Mouse (Mus musculus) cerebellum, adult 11 months (tissue): ENCODE measurements around the gene Ntrk2.

ENCODE experiments used
- DNase-seq: peaks from one replicate; pipeline ENCODE4 v3.0.0; 2022

Gene Ntrk2

GRCm38 (mm10) chr13:58806397-58806892 lies at the start of gene Ntrk2:
Gene Ntrk2 (plus strand): TSS chr13:58806569.
- DNase-seq, result peak; percentile 92

- no peak for DNase-seq
Observed at GRCm38 (mm10) chr13:58761003-58761630, 45.3 kb upstream of the Ntrk2 start.

- DNase-seq, result no peak
Observed at GRCm38 (mm10) chr13:58768258-58768657, 38.1 kb upstream of the Ntrk2 start.

- no peak for DNase-seq
Observed at GRCm38 (mm10) chr13:58769438-58769837, 36.9 kb upstream of the Ntrk2 start.

- DNase-seq, result no peak
Observed at GRCm38 (mm10) chr13:58779261-58779660, 27.1 kb upstream of the Ntrk2 start.

GRCm38 (mm10) chr13:58786476-58786875 lies 19.9 kb upstream of the Ntrk2 start:
- DNase-seq, result peak; percentile 59

GRCm38 (mm10) chr13:58790741-58791140 lies 15.6 kb upstream of the Ntrk2 start:
- no peak for DNase-seq

GRCm38 (mm10) chr13:58797386-58797785 lies 9.0 kb upstream of the Ntrk2 start:
- DNase-seq, result no peak

GRCm38 (mm10) chr13:58801291-58801690 lies 5.1 kb upstream of the Ntrk2 start:
- no peak for DNase-seq

GRCm38 (mm10) chr13:58803882-58804281 lies 2.5 kb upstream of the Ntrk2 start:
- DNase-seq, result no peak

- DNase-seq, result no peak
Observed at GRCm38 (mm10) chr13:58805833-58806232, 536 bp upstream of the Ntrk2 start.

GRCm38 (mm10) chr13:58806896-58807628 lies 693 bp downstream of the Ntrk2 start:
- no peak for DNase-seq

GRCm38 (mm10) chr13:58807629-58808363 lies 1.4 kb downstream of the Ntrk2 start:
- DNase-seq, result peak; percentile 81

- DNase-seq, result peak; percentile 73
Observed at GRCm38 (mm10) chr13:58808381-58808821, 2.0 kb downstream of the Ntrk2 start.

GRCm38 (mm10) chr13:58809930-58810329 lies 3.6 kb downstream of the Ntrk2 start:
- peak; percentile 56 for DNase-seq

- peak; percentile 46 for DNase-seq
Observed at GRCm38 (mm10) chr13:58824752-58825151, 18.4 kb downstream of the Ntrk2 start.

- DNase-seq, result peak; percentile 70
Observed at GRCm38 (mm10) chr13:58826356-58827197, 20.2 kb downstream of the Ntrk2 start.

GRCm38 (mm10) chr13:58831999-58832398 lies 25.6 kb downstream of the Ntrk2 start:
- DNase-seq, result no peak

GRCm38 (mm10) chr13:58834726-58835125 lies 28.4 kb downstream of the Ntrk2 start:
- peak; percentile 40 for DNase-seq

GRCm38 (mm10) chr13:58836891-58837290 lies 30.5 kb downstream of the Ntrk2 start:
- DNase-seq, result no peak

GRCm38 (mm10) chr13:58838110-58838509 lies 31.7 kb downstream of the Ntrk2 start:
- no peak for DNase-seq

- no peak for DNase-seq
Observed at GRCm38 (mm10) chr13:58840731-58841359, 34.5 kb downstream of the Ntrk2 start.
